Mouse (Mus musculus): Measurements from ENCODE around the gene Nlrp5.
"Not testable (repeated sequence)": the region's sequence is repeated elsewhere in the genome, so short reads cannot be mapped to it uniquely, and the experiment has no call there.

Gene Nlrp5

GRCm38 (mm10) chr7:23385589-23385988, at the start of gene Nlrp5:
Gene Nlrp5 (plus strand): TSS chr7:23385889.
- DNase-seq (ENCODE audit: low spot score in 2 of 2): no peak

- DNase-seq (ENCODE audit: low spot score in 2 of 2): not testable (repeated sequence)
Measured at GRCm38 (mm10) chr7:23358311-23358710, 27.4 kb upstream of the Nlrp5 start.

- DNase-seq (ENCODE audit: low spot score in 2 of 2): not testable (repeated sequence)
Measured at GRCm38 (mm10) chr7:23470201-23470600, 84.5 kb downstream of the Nlrp5 start.

GRCm38 (mm10) chr7:23470832-23471231, 85.1 kb downstream of the Nlrp5 start:
- DNase-seq (ENCODE audit: low spot score in 2 of 2): not testable (repeated sequence)

- DNase-seq (ENCODE audit: low spot score in 2 of 2): not testable (repeated sequence)
Measured at GRCm38 (mm10) chr7:23472886-23473285, 87.2 kb downstream of the Nlrp5 start.
